Comparison of ENCODE assay signal across 17 mouse cellular contexts in the genomic region with DNA sequence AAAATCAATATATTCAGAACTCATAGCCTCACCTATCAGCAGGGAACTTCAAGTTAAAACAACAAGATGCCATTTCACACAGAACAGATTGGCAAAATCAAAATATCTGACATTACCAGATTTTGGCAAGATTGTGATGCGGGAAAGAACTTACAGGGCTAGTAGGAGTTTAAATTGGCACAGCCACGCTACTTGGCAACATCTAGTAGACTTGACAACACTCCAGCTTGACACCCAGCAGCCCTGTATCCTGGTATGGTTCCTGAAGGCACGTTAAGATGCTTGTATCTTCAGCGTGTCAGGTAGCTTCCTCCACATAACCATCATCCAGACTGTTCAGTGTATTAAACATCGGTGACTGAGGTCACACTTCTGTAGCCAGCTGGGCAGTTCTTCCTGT. TPM values are rescaled to one million over a fixed set of nuclear protein-coding genes. Genes with fewer than 3 reads are reported as not detected.
DNase-seq lines count a peak whose midpoint lies in the region; ATAC-seq and TF ChIP-seq lines count a peak whose summit lies in the region.
"Had no signal": no experiment of that assay in that cellular context is flagged by ENCODE, and none has a peak within 500 bp of the region (broad histone marks: within the 10 kb centered on the region; RNA-seq: fewer than 3 reads in every experiment).

No protein-coding gene starts in this region.

- 70% methylated on average over 5 of the region's 5 CpGs for WGBS in forebrain, embryonic 16.5 days
- 81% methylated on average over 5 of the region's 5 CpGs for WGBS in forebrain, embryonic 11.5 days

- H3K4me3 ChIP-seq in forebrain, embryonic 16.5 days (replicated peaks; ENCODE audit: low read length), result no peak overlapping the region
- H3K4me3 ChIP-seq in forebrain, embryonic 11.5 days (ENCODE audit: low read depth, low read length), result no peak overlapping the region
- H3K4me3 ChIP-seq: embryonic facial prominence, embryonic 10.5 days; embryonic facial prominence, embryonic 13.5 days; erythroblast, embryonic 14.5 days; forebrain, embryonic 12.5 days; heart, adult 2 months; heart, embryonic 10.5 days; heart, embryonic 13.5 days had no signal

- H3K4me1 ChIP-seq in forebrain, embryonic 16.5 days (replicated peaks; ENCODE audit: control insufficient read depth, insufficient read depth, low read length), result no peaks in the 10 kb centered on the region
- no peaks in the 10 kb centered on the region for H3K4me1 ChIP-seq in forebrain, embryonic 11.5 days (replicated peaks; ENCODE audit: control insufficient read depth, insufficient read depth, low read length)
- H3K4me1 ChIP-seq: embryonic facial prominence, embryonic 10.5 days; embryonic facial prominence, embryonic 13.5 days; forebrain, embryonic 12.5 days; heart, embryonic 10.5 days; heart, embryonic 13.5 days had no signal

- peak; percentile 33; the same call in 1 of the 2 replicates for ATAC-seq in forebrain, embryonic 16.5 days
- ATAC-seq in forebrain, embryonic 11.5 days (replicated peaks; ENCODE audit: low FRiP score), result no peak
- ATAC-seq: hindbrain, postnatal 0 days; intestine, embryonic 16.5 days had no signal

- no peak for TF ChIP-seq POLR2A in brain, embryonic 14.5 days (IDR thresholded peaks at IDR 0.05; ENCODE audit: borderline replicate concordance, extremely low read depth, insufficient read depth, insufficient read length, poor library complexity, severe bottlenecking)

- H3K9me3 ChIP-seq in forebrain, embryonic 16.5 days (ENCODE audit: control insufficient read depth, low read length), result no peaks in the 10 kb centered on the region
- no peaks in the 10 kb centered on the region for H3K9me3 ChIP-seq in forebrain, embryonic 11.5 days (ENCODE audit: control insufficient read depth, low read length)
- H3K9me3 ChIP-seq: embryonic facial prominence, embryonic 10.5 days; embryonic facial prominence, embryonic 13.5 days; forebrain, embryonic 12.5 days; heart, embryonic 10.5 days; heart, embryonic 13.5 days had no signal

- no peak for DNase-seq in forebrain, embryonic 11.5 days (ENCODE audit: low spot score)
- DNase-seq in brain, adult 2 months (ENCODE audit: low read depth, low spot score), result peak; percentile 63
- DNase-seq in brain, embryonic 14.5 days (ENCODE audit: low read depth), result peak; percentile 57
- DNase-seq in telencephalon, adult 2 months (ENCODE audit: low read depth, low spot score), result peak; percentile 46
- no peak for DNase-seq in adrenal gland, adult 2 months

- H3K9ac ChIP-seq in forebrain, embryonic 16.5 days (replicated peaks; ENCODE audit: low read depth, low read length), result no peak overlapping the region
- H3K9ac ChIP-seq in forebrain, embryonic 11.5 days (ENCODE audit: low read length), result no peak overlapping the region
- H3K9ac ChIP-seq: embryonic facial prominence, embryonic 13.5 days; forebrain, embryonic 12.5 days; heart, embryonic 13.5 days; hindbrain, embryonic 14.5 days had no signal

- H3K4me2 ChIP-seq in forebrain, embryonic 16.5 days (ENCODE audit: low read length), result no peak overlapping the region
- no peak overlapping the region for H3K4me2 ChIP-seq in forebrain, embryonic 11.5 days (ENCODE audit: low read depth, low read length, severe bottlenecking)
- H3K4me2 ChIP-seq: embryonic facial prominence, embryonic 13.5 days; forebrain, embryonic 12.5 days; heart, embryonic 13.5 days; hindbrain, embryonic 14.5 days had no signal

- no peaks in the 10 kb centered on the region for H3K36me3 ChIP-seq in forebrain, embryonic 16.5 days (ENCODE audit: control insufficient read depth, insufficient read depth)
- H3K36me3 ChIP-seq in forebrain, embryonic 11.5 days (ENCODE audit: control insufficient read depth, insufficient read depth, low read length), result no peaks in the 10 kb centered on the region
- H3K36me3 ChIP-seq: embryonic facial prominence, embryonic 10.5 days; embryonic facial prominence, embryonic 13.5 days; forebrain, embryonic 12.5 days; heart, embryonic 10.5 days; heart, embryonic 13.5 days had no signal

- no peak overlapping the region for H3K27ac ChIP-seq in forebrain, embryonic 16.5 days (ENCODE audit: low read length)
- no peak overlapping the region for H3K27ac ChIP-seq in forebrain, embryonic 11.5 days (ENCODE audit: low read depth, low read length)
- H3K27ac ChIP-seq: embryonic facial prominence, embryonic 10.5 days; embryonic facial prominence, embryonic 13.5 days; forebrain, embryonic 12.5 days; heart, adult 2 months; heart, embryonic 10.5 days; heart, embryonic 13.5 days; hindbrain, embryonic 14.5 days; hindbrain, postnatal 0 days had no signal

- H3K27me3 ChIP-seq in forebrain, embryonic 16.5 days (replicated peaks; ENCODE audit: control insufficient read depth, insufficient read depth, low read length), result no peaks in the 10 kb centered on the region
- H3K27me3 ChIP-seq in forebrain, embryonic 11.5 days (ENCODE audit: control insufficient read depth, insufficient read depth, low read length), result no peaks in the 10 kb centered on the region
- H3K27me3 ChIP-seq: embryonic facial prominence, embryonic 13.5 days; forebrain, embryonic 12.5 days; heart, embryonic 13.5 days had no signal

- no peak for TF ChIP-seq CTCF in brain, embryonic 14.5 days (IDR thresholded peaks at IDR 0.05; ENCODE audit: borderline replicate concordance, extremely low read depth, insufficient read depth, insufficient read length)

RNA-seq across cellular contexts. Expression of a gene that starts 11.7 kb away (rescaled TPM):
- polyA plus RNA-seq in forebrain, embryonic 16.5 days (2015; fragmentation: Nextera tagmentation; extraction: Ambion mirVana), result 5.1 and 6.4 TPM in 2 replicates
- polyA plus RNA-seq in forebrain, embryonic 11.5 days (2014; fragmentation: Nextera tagmentation; extraction: Ambion mirVana), result 10.7 and 11.0 TPM in 2 replicates
- polyA plus RNA-seq in brain, embryonic 14.5 days (2012; rRNA removed), result 28.2 and 30.9 TPM in 2 replicates
- total RNA-seq in adrenal gland, adult 2 months (2021), result 10 to 100 TPM; 51.5 to 57.1 TPM
- 96.9 and 101 TPM in 2 replicates for polyA plus RNA-seq in adrenal gland, adult 2 months (2012; rRNA removed)
- total RNA-seq: MEL had no signal

RNA-seq across cellular contexts. Expression of a gene that starts 37.1 kb away (rescaled TPM):
- 427 and 436 TPM in 2 replicates for polyA plus RNA-seq in forebrain, embryonic 16.5 days (2015; fragmentation: Nextera tagmentation; extraction: Ambion mirVana)
- 298 and 308 TPM in 2 replicates for polyA plus RNA-seq in forebrain, embryonic 11.5 days (2014; fragmentation: Nextera tagmentation; extraction: Ambion mirVana)
- 190 and 216 TPM in 2 replicates for polyA plus RNA-seq in brain, embryonic 14.5 days (2012; rRNA removed)
- 100 to 1,000 TPM; 166 to 207 TPM for total RNA-seq in adrenal gland, adult 2 months (2021)
- polyA plus RNA-seq in adrenal gland, adult 2 months (2012; rRNA removed), result 21.2 and 22.1 TPM in 2 replicates

RNA-seq across cellular contexts. Expression of a gene that starts 51.1 kb away (rescaled TPM):
- polyA plus RNA-seq in forebrain, embryonic 16.5 days (2015; fragmentation: Nextera tagmentation; extraction: Ambion mirVana), result 4.8 and 6.0 TPM in 2 replicates
- polyA plus RNA-seq in forebrain, embryonic 11.5 days (2014; fragmentation: Nextera tagmentation; extraction: Ambion mirVana), result 6.0 and 8.1 TPM in 2 replicates
- polyA plus RNA-seq in brain, embryonic 14.5 days (2012; rRNA removed), result 5.2 and 5.3 TPM in 2 replicates
- total RNA-seq in adrenal gland, adult 2 months (2021), result 10 to 100 TPM; 10.4 to 12.6 TPM
- polyA plus RNA-seq in adrenal gland, adult 2 months (2012; rRNA removed), result 7.5 and 7.7 TPM in 2 replicates

Comparison
In these comparisons a context has a peak if more than half of its experiments do, and no peak if none do; other contexts are left out.
1. DNase-seq: peak in brain, adult 2 months (single experiment), brain, embryonic 14.5 days (single experiment) and telencephalon, adult 2 months (single experiment); none in forebrain, embryonic 11.5 days (single experiment) and adrenal gland, adult 2 months (single experiment).